Mouse (Mus musculus) limb, embryonic 14.5 days (tissue): ENCODE results near the gene Rbm17. TPM values are rescaled to one million over a fixed set of nuclear protein-coding genes. Genes with fewer than 3 reads are reported as not detected.
A peak's percentile ranks its signal among the peaks of the same experiment; 100 is the strongest.

Source experiments
- ATAC-seq: fragments of 200-750 bp; cut with Nextera tagmentation; 2 replicates; pipeline ENCODE4 v1.8.0; 2017; ENCODE audit warnings: low read depth, moderate number of reproducible peaks, moderate TSS enrichment; ENCODE audit not compliant: low FRiP score
- DNase-seq: peaks from one replicate; pipeline ENCODE4 v3.0.0-alpha.2; 2015; ENCODE audit warnings: low spot score
- H3K27ac ChIP-seq: fragments of 300-500 bp; sonication (generic); replicated peaks from 2 replicates; pipeline ENCODE4 v1.5.1; 2014; ENCODE audit warnings: low read depth, mild to moderate bottlenecking, low read length, moderate library complexity, mixed read lengths
- H3K27me3 ChIP-seq: fragments of 300-500 bp; sonication (generic); 2 replicates; pipeline ENCODE4 v1.6.1; 2014; ENCODE audit warnings: low read length, mixed read lengths; ENCODE audit not compliant: control insufficient read depth, insufficient read depth
- H3K36me3 ChIP-seq: fragments of 300-500 bp; sonication (generic); 2 replicates; pipeline ENCODE4 v1.6.1; 2014; ENCODE audit warnings: mild to moderate bottlenecking, low read length, moderate library complexity, mixed read lengths; ENCODE audit not compliant: control insufficient read depth, insufficient read depth
- H3K4me1 ChIP-seq: fragments of 300-500 bp; sonication (generic); 2 replicates; pipeline ENCODE4 v1.6.1; 2014; ENCODE audit warnings: antibody characterized with exemption, low read length, mixed read lengths; ENCODE audit not compliant: control insufficient read depth, insufficient read depth
- H3K4me2 ChIP-seq: fragments of 300-500 bp; sonication (generic); replicated peaks from 2 replicates; pipeline ENCODE4 v1.6.1; 2014; ENCODE audit warnings: low read depth, mild to moderate bottlenecking, low read length, moderate library complexity; ENCODE audit not compliant: severe bottlenecking
- H3K4me3 ChIP-seq: fragments of 300-500 bp; sonication (generic); replicated peaks from 2 replicates; pipeline ENCODE4 v1.5.1; 2014; ENCODE audit warnings: low read length
- H3K9ac ChIP-seq: fragments of 300-500 bp; sonication (generic); 2 replicates; pipeline ENCODE4 v1.6.1; 2014; ENCODE audit warnings: mild to moderate bottlenecking, low read depth, low read length, moderate library complexity; ENCODE audit not compliant: severe bottlenecking
- H3K9me3 ChIP-seq: fragments of 300-500 bp; sonication (generic); 2 replicates; pipeline ENCODE4 v1.6.1; 2016; ENCODE audit warnings: low read length; ENCODE audit not compliant: control insufficient read depth
- POLR2A ChIP-seq: fragments of 200-500 bp; IDR thresholded peaks from 2 replicates; pipeline ENCODE4 v1.8.0; 2012; ENCODE audit warnings: inconsistent platforms, mild to moderate bottlenecking, moderate library complexity, borderline replicate concordance; ENCODE audit not compliant: insufficient read depth, insufficient read length; ENCODE audit errors: extremely low read depth
- WGBS: fragments of 180-500 bp; shearing (Covaris S2); extraction: QIAGEN DNeasy Blood & Tissue Kit; methylation state at CpG from one replicate; pipeline ENCODE4 v1.1.7; 2014; 5-methylcytosine and 5-hydroxymethylcytosine counted together
- polyA plus RNA-seq, 2 experiments: library from polyadenylated mRNA; depleted of rRNA in 1 of 2; stranded (reverse) in 1 of 2; unstranded in 1 of 2; fragments of >200 nt; fragmentation: Nextera tagmentation in 1 of 2; extraction: Ambion mirVana in 1 of 2; gene quantifications; 2 replicates each; pipeline versions ENCODE4 v1.2.1 to v1.2.3; 2012 to 2014

The Rbm17 gene
- polyA plus RNA-seq, 2 experiments: 141 to 202 TPM

- H3K36me3 ChIP-seq: no peaks in the 10 kb centered on the region
- ATAC-seq: no peak
- no peak overlapping the region for H3K27ac ChIP-seq
- peak overlapping the region; percentile 87 for H3K4me2 ChIP-seq
- peak overlapping the region; percentile 45 for H3K4me3 ChIP-seq
- TF ChIP-seq POLR2A: no peak
- H3K9ac ChIP-seq: no peak overlapping the region
- DNase-seq: no peak
- WGBS: 66% methylated on average over 8 of the region's 8 CpGs
- H3K27me3 ChIP-seq: no peaks in the 10 kb centered on the region
- H3K9me3 ChIP-seq: no peaks in the 10 kb centered on the region
- H3K4me1 ChIP-seq: 0 out of 2 replicates have a peak, but pooled peaks cover 2% of the 10 kb centered on the region
Observed at GRCm38 (mm10) chr2:11535966-11536365, 68.0 kb downstream of the Rbm17 start.

Other genes starting within 250 kb of the Rbm17 start
- 19.6 and 25.3 TPM in 2 replicates for gene Pfkfb3, start 50.1 kb downstream of the Rbm17 start, polyA plus RNA-seq (2012; rRNA removed)
- 11.4 and 11.9 TPM in 2 replicates for gene Pfkfb3, start 50.1 kb downstream of the Rbm17 start, polyA plus RNA-seq (2014; fragmentation: Nextera tagmentation; extraction: Ambion mirVana)
- gene Gm17490, start 22.1 kb upstream of the Rbm17 start, polyA plus RNA-seq (2012; rRNA removed): not detected in 2 replicates
- not detected in 2 replicates for gene Gm17490, start 22.1 kb upstream of the Rbm17 start, polyA plus RNA-seq (2014; fragmentation: Nextera tagmentation; extraction: Ambion mirVana)
- 0.01 TPM in 1 of 2 replicates, not detected in the other for gene Il2ra, start 38.7 kb upstream of the Rbm17 start, polyA plus RNA-seq (2012; rRNA removed)
- gene Il2ra, start 38.7 kb upstream of the Rbm17 start, polyA plus RNA-seq (2014; fragmentation: Nextera tagmentation; extraction: Ambion mirVana): not detected in 2 replicates
- 3.7 and 4.6 TPM in 2 replicates for gene Il15ra, start 101.1 kb upstream of the Rbm17 start, polyA plus RNA-seq (2012; rRNA removed)
- 2.7 and 3.2 TPM in 2 replicates for gene Il15ra, start 101.1 kb upstream of the Rbm17 start, polyA plus RNA-seq (2014; fragmentation: Nextera tagmentation; extraction: Ambion mirVana)
- 96.3 and 106 TPM in 2 replicates for gene Fbh1, start 173.4 kb upstream of the Rbm17 start, polyA plus RNA-seq (2012; rRNA removed)
- gene Fbh1, start 173.4 kb upstream of the Rbm17 start, polyA plus RNA-seq (2014; fragmentation: Nextera tagmentation; extraction: Ambion mirVana): 129 and 142 TPM in 2 replicates
- gene Ankrd16, start 173.7 kb upstream of the Rbm17 start, polyA plus RNA-seq (2012; rRNA removed): 146 and 158 TPM in 2 replicates
- gene Ankrd16, start 173.7 kb upstream of the Rbm17 start, polyA plus RNA-seq (2014; fragmentation: Nextera tagmentation; extraction: Ambion mirVana): 24.1 and 31.1 TPM in 2 replicates